Mouse (Mus musculus) liver, embryonic 14.5 days (tissue): ENCODE results near the gene Mrpl33. TPM values are rescaled to one million over a fixed set of nuclear protein-coding genes. Genes with fewer than 3 reads are reported as not detected.

Experiments used
- ATAC-seq: fragments of 200-750 bp; cut with Nextera tagmentation; 2 replicates; pipeline ENCODE4 v1.8.0; 2017; ENCODE audit warnings: moderate number of reproducible peaks, mild to moderate bottlenecking, moderate library complexity; ENCODE audit not compliant: insufficient read depth
- DNase-seq, 3 experiments: peaks; one replicate each; pipeline ENCODE4 v3.0.0-alpha.2; 2012 to 2013; ENCODE audit warnings: low read depth in 3 of 3, low spot score in 3 of 3
- H3K27ac ChIP-seq: fragments of 300-500 bp; sonication (generic); 2 replicates; pipeline ENCODE4 v1.5.1; 2014; ENCODE audit warnings: moderate library complexity, mild to moderate bottlenecking, control low read depth, inconsistent platforms
- H3K27me3 ChIP-seq: fragments of 300-500 bp; sonication (generic); 2 replicates; pipeline ENCODE4 v1.6.1; 2014; ENCODE audit warnings: mild to moderate bottlenecking, low read length, moderate library complexity; ENCODE audit not compliant: control insufficient read depth, insufficient read depth
- H3K36me3 ChIP-seq: fragments of 300-500 bp; sonication (generic); replicated peaks from 2 replicates; pipeline ENCODE4 v1.6.1; 2014; ENCODE audit warnings: low read depth; ENCODE audit not compliant: control insufficient read depth, insufficient read depth
- H3K4me1 ChIP-seq, 2 experiments: fragments of 200-500 bp in 1 of 2; fragments of 300-500 bp in 1 of 2; sonication (generic) in 1 of 2; replicated peaks; 2 replicates each; pipeline ENCODE4 v1.6.1; 2012 to 2014; ENCODE audit warnings: antibody characterized with exemption in 1 of 2, inconsistent platforms in 1 of 2, low read length in 1 of 2; ENCODE audit not compliant: control insufficient read depth in 2 of 2, insufficient read depth in 2 of 2
- H3K4me2 ChIP-seq: fragments of 300-500 bp; sonication (generic); 2 replicates; pipeline ENCODE4 v1.6.1; 2014; ENCODE audit warnings: low read depth, mild to moderate bottlenecking, control low read depth, moderate library complexity
- H3K4me3 ChIP-seq, 2 experiments: fragments of 200-500 bp in 1 of 2; fragments of 300-500 bp in 1 of 2; sonication (generic) in 1 of 2; 2 replicates each; pipeline ENCODE4 v1.5.1; 2012 to 2014; ENCODE audit warnings: low read depth in 2 of 2, low read length in 2 of 2, mild to moderate bottlenecking in 2 of 2, control low read depth in 1 of 2, inconsistent platforms in 1 of 2, moderate library complexity in 1 of 2; ENCODE audit not compliant: insufficient read depth in 1 of 2
- H3K9ac ChIP-seq: fragments of 300-500 bp; sonication (generic); replicated peaks from 2 replicates; pipeline ENCODE4 v1.6.1; 2014; ENCODE audit warnings: mild to moderate bottlenecking, control low read depth, moderate library complexity
- H3K9me3 ChIP-seq: fragments of 300-500 bp; sonication (generic); 2 replicates; pipeline ENCODE4 v1.6.1; 2016; ENCODE audit warnings: low read length, mixed read lengths; ENCODE audit not compliant: control insufficient read depth
- CTCF ChIP-seq: IDR thresholded peaks from 2 replicates; pipeline ENCODE4 v1.5.1; 2016; ENCODE audit warnings: antibody characterized with exemption, low read depth, control low read depth
- EP300 ChIP-seq: IDR thresholded peaks from 2 replicates; pipeline ENCODE4 v1.6.1; 2016; ENCODE audit warnings: antibody characterized with exemption, low read depth
- WGBS: fragments of 180-500 bp; shearing (Covaris S2); extraction: QIAGEN DNeasy Blood & Tissue Kit; methylation state at CpG from one replicate; pipeline ENCODE4 v1.1.7; 2014; ENCODE audit not compliant: insufficient replicate concordance; 5-methylcytosine and 5-hydroxymethylcytosine counted together
- polyA plus RNA-seq, 2 experiments: library from polyadenylated mRNA; depleted of rRNA in 1 of 2; stranded (reverse) in 1 of 2; unstranded in 1 of 2; fragments of >200 nt; fragmentation: Nextera tagmentation in 1 of 2; extraction: Ambion mirVana in 1 of 2; gene quantifications; 2 replicates each; pipeline versions ENCODE4 v1.2.1 to v1.2.3; 2012 to 2014

Gene Mrpl33
- polyA plus RNA-seq, 2 experiments = 80.0 to 219 TPM

GRCm38 (mm10) chr5:31571023-31571608 is 25.6 kb upstream of the Mrpl33 start:
- Histone ChIP-seq H3K9ac (no peak overlapping the region), H3K27me3 (no peaks in the 10 kb centered on the region; the same call in 1 of the 2 replicates), H3K27ac (no peak overlapping the region), H3K4me3 (no peak overlapping the region; a peak in 1 of 4 replicates), H3K9me3 (no peaks in the 10 kb centered on the region), H3K36me3 (no peaks in the 10 kb centered on the region), H3K4me1 (no peaks in the 10 kb centered on the region), H3K4me2 (peak overlapping the region; percentile 29)
- DNase-seq (peak in 2 of 3 experiments; percentile 7), ATAC-seq (no peak)
- TF ChIP-seq EP300 (no peak), CTCF (no peak)
- 8% methylated on average over 20 of the region's 20 CpGs for WGBS

DNA sequence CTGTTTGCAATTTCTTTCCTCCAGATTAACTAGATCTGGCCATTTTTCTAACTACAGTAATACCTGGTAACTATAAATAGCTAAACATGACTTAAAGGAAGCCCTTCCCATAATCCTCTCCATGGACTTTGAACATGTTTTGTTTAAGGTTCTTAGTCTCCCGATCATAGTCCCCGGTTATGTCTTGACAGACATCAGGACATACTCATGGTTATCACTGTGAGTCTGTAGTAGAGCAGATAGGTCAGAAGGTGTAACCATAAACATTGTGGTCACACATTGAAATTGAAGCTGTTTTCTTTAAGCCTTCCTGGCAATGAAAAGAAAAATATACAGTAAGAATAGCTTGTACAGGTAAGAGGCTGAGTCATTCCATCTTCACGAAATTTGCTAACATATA is 23.0 kb upstream of the Mrpl33 start:
- no peak for ATAC-seq
- DNase-seq = no peak
- H3K36me3 ChIP-seq = no peaks in the 10 kb centered on the region
- no peaks in the 10 kb centered on the region for H3K9me3 ChIP-seq
- no peak for TF ChIP-seq EP300
- no peak for TF ChIP-seq CTCF
- no peak overlapping the region for H3K27ac ChIP-seq
- H3K9ac ChIP-seq = no peak overlapping the region
- no peaks in the 10 kb centered on the region; the same call in 1 of the 2 replicates for H3K27me3 ChIP-seq
- no peaks in the 10 kb centered on the region for H3K4me1 ChIP-seq
- no peak overlapping the region for H3K4me2 ChIP-seq
- 72% methylated on average over 3 of the region's 3 CpGs for WGBS
- H3K4me3 ChIP-seq = no peak overlapping the region

DNA sequence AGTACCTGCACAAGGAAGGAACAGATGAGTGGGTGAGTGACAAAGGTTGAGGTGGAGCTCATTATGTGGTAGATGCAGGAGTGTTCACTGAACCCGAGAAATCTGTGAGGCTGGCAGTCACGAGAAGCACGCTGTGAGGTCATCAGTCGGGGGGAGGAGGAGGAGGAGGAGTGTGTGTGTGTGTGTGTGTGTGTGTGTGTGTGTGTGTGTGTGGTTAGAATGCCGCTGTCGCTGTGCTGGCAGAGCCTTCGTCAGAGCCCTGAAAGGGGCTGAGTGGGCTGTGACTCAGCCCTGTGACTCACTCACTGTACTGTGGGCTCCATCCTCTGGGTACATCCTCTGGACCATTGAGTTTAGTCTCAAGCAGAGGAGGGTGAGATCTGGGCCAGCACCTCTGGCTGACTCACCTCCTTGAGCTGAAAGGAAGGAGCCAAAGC is 20.2 kb upstream of the Mrpl33 start:
- Histone ChIP-seq H3K9me3 (no peaks in the 10 kb centered on the region), H3K4me1 (no peaks in the 10 kb centered on the region), H3K4me2 (no peak overlapping the region), H3K4me3 (no peak overlapping the region), H3K27ac (no peak overlapping the region), H3K9ac (no peak overlapping the region), H3K27me3 (no peaks in the 10 kb centered on the region), H3K36me3 (no peaks in the 10 kb centered on the region)
- ATAC-seq (no peak), DNase-seq (no peak)
- TF ChIP-seq CTCF (no peak), EP300 (no peak)
- 65% methylated on average over 7 of the region's 7 CpGs for WGBS

- Histone ChIP-seq H3K4me2 (no peak overlapping the region), H3K36me3 (no peaks in the 10 kb centered on the region), H3K4me1 (no peaks in the 10 kb centered on the region), H3K4me3 (no peak overlapping the region), H3K27ac (no peak overlapping the region), H3K9me3 (no peaks in the 10 kb centered on the region), H3K27me3 (no peaks in the 10 kb centered on the region), H3K9ac (no peak overlapping the region)
- DNase-seq (no peak), ATAC-seq (no peak)
- 56% methylated on average over 6 of the region's 6 CpGs for WGBS
- TF ChIP-seq CTCF (no peak), EP300 (no peak)
Measured at GRCm38 (mm10) chr5:31581263-31581662, 15.5 kb upstream of the Mrpl33 start.

- Histone ChIP-seq H3K4me2 (no peak overlapping the region), H3K27ac (no peak overlapping the region), H3K27me3 (no peaks in the 10 kb centered on the region), H3K36me3 (no peaks in the 10 kb centered on the region), H3K4me1 (no peaks in the 10 kb centered on the region), H3K9me3 (no peaks in the 10 kb centered on the region), H3K9ac (no peak overlapping the region), H3K4me3 (no peak overlapping the region)
- DNase-seq (no peak), ATAC-seq (no peak)
- TF ChIP-seq CTCF (no peak), EP300 (no peak)
- WGBS = 30% methylated on average over 3 of the region's 3 CpGs
Measured at GRCm38 (mm10) chr5:31581932-31582331, 14.8 kb upstream of the Mrpl33 start.
